Mouse (Mus musculus): ENCODE measurements around the gene Hoxd10.

- TF ChIP-seq RAD21 (IDR thresholded peaks at IDR 0.05; ENCODE audit: low read depth, low read length) (no peak), HCFC1 (IDR thresholded peaks at IDR 0.05; ENCODE audit: low read depth, low read length) (no peak), UBTF (IDR thresholded peaks at IDR 0.05; ENCODE audit: low read depth, low read length) (no peak), POLR2A (IDR thresholded peaks at IDR 0.05; ENCODE audit: low read depth, low read length) (no peak), CTCF (conservative IDR thresholded peaks at IDR 0.05 in 1 of 2, IDR thresholded peaks at IDR 0.05 in 1 of 2; ENCODE audit: low read depth in 2 of 2, low read length in 2 of 2) (no peak), ZNF384 (IDR thresholded peaks at IDR 0.05; ENCODE audit: low read depth, low read length) (no peak), USF1 (IDR thresholded peaks at IDR 0.05; ENCODE audit: low read depth, low read length) (no peak), EP300 (IDR thresholded peaks at IDR 0.05; ENCODE audit: low read length) (no peak), MEF2A (IDR thresholded peaks at IDR 0.05; ENCODE audit: borderline replicate concordance, low read depth, low read length) (no peak), E2F4 (IDR thresholded peaks at IDR 0.05; ENCODE audit: insufficient replicate concordance, low read depth, low read length) (no peak), CHD2 (IDR thresholded peaks at IDR 0.05; ENCODE audit: low read length) (no peak), ELF1 (IDR thresholded peaks at IDR 0.05; ENCODE audit: low read depth, low read length) (no peak), PAX5 (IDR thresholded peaks at IDR 0.05; ENCODE audit: low read length) (no peak)
Observed at GRCm38 (mm10) chr2:74739476-74739800, 47.7 kb downstream of the Hoxd10 start.
